ENCODE assay signal across 9 mouse cellular contexts in genomic region chr2:29542039-29542438, GRCm38 (mm10).
DNase-seq lines count a peak whose midpoint lies in the region; ATAC-seq lines count a peak whose summit lies in the region.
"Had no signal": no experiment of that assay in that cellular context is flagged by ENCODE, and none has a peak within 500 bp of the region (broad histone marks: within the 10 kb centered on the region; RNA-seq: fewer than 3 reads in every experiment).

No protein-coding gene starts in this region.

- no peak overlapping the region for H3K4me3 ChIP-seq in heart, embryonic 12.5 days

- no peaks in the 10 kb centered on the region for H3K36me3 ChIP-seq in heart, embryonic 12.5 days

- peaks cover 19% of the 10 kb centered on the region for H3K4me1 ChIP-seq in heart, embryonic 12.5 days (replicated peaks)

- ATAC-seq in heart, embryonic 12.5 days (ENCODE audit: insufficient number of reproducible peaks, low FRiP score) = 0 out of 2 replicates have a peak, but pooled peaks have one; percentile 26

- WGBS in heart, embryonic 12.5 days = 64% methylated on average over 13 of the region's 13 CpGs

- no peak overlapping the region for H3K4me2 ChIP-seq in heart, embryonic 12.5 days

- peaks cover 5% of the 10 kb centered on the region; the same call in 1 of the 2 replicates for H3K27me3 ChIP-seq in heart, embryonic 12.5 days (replicated peaks)

- no peak for DNase-seq in heart, postnatal 14 days
- DNase-seq in lung, postnatal 36 days = peak; percentile 13
- DNase-seq in lung, postnatal 4 days = no peak
- DNase-seq in frontal cortex, postnatal 25 days (ENCODE audit: low spot score in 2 of 2) = peak; percentile 26 to 29
- peak; percentile 55 to 62 for DNase-seq in right cerebral cortex, postnatal 36 days (ENCODE audit: low spot score in 2 of 2)
- DNase-seq in testis, postnatal 10 days (ENCODE audit: low spot score) = no peak
- DNase-seq: gastrocnemius, postnatal 36 days; kidney, postnatal 4 days had no signal

- intact Hi-C loops in heart, postnatal 14 days (cut with DNase I) = no loop called here

- H3K9ac ChIP-seq in heart, embryonic 12.5 days = no peak overlapping the region

- H3K9me3 ChIP-seq in heart, embryonic 12.5 days (replicated peaks) = no peaks in the 10 kb centered on the region

- no peak overlapping the region for H3K27ac ChIP-seq in heart, embryonic 12.5 days (ENCODE audit: poor library complexity, severe bottlenecking)

Comparison
In these comparisons a context has a peak if more than half of its experiments do, and no peak if none do; other contexts are left out.
1. DNase-seq: peak in lung, postnatal 36 days (single experiment), frontal cortex, postnatal 25 days (2 of 2) and right cerebral cortex, postnatal 36 days (2 of 2); none in heart, postnatal 14 days (0 of 2), lung, postnatal 4 days (0 of 2) and testis, postnatal 10 days (single experiment).